ENCODE assay signal across 9 mouse cellular contexts in genomic region chr2:26329402-26329801, GRCm38 (mm10). TPM values are rescaled to one million over a fixed set of nuclear protein-coding genes. Genes with fewer than 3 reads are reported as not detected.
DNase-seq lines count a peak whose midpoint lies in the region; ATAC-seq and TF ChIP-seq lines count a peak whose summit lies in the region.
"Had no signal": no experiment of that assay in that cellular context is flagged by ENCODE, and none has a peak within 500 bp of the region (broad histone marks: within the 10 kb centered on the region; RNA-seq: fewer than 3 reads in every experiment).

No protein-coding gene starts in this region.

- H3K27me3 ChIP-seq in forebrain, postnatal 0 days (ENCODE audit: insufficient read depth, low read length): no peaks in the 10 kb centered on the region
- no peaks in the 10 kb centered on the region for H3K27me3 ChIP-seq in hindbrain, postnatal 0 days (ENCODE audit: insufficient read depth, low read length)
- H3K27me3 ChIP-seq: limb, embryonic 12.5 days had no signal

- no peaks in the 10 kb centered on the region for H3K4me1 ChIP-seq in forebrain, postnatal 0 days (ENCODE audit: insufficient read depth)
- H3K4me1 ChIP-seq in hindbrain, postnatal 0 days (ENCODE audit: insufficient read depth, low read length): no peaks in the 10 kb centered on the region
- H3K4me1 ChIP-seq: limb, embryonic 12.5 days had no signal

- H3K36me3 ChIP-seq in forebrain, postnatal 0 days (ENCODE audit: insufficient read depth): peaks cover 74% of the 10 kb centered on the region
- H3K36me3 ChIP-seq in hindbrain, postnatal 0 days (ENCODE audit: insufficient read depth, low read length): peaks cover 32% of the 10 kb centered on the region

- no peak overlapping the region for H3K9ac ChIP-seq in forebrain, postnatal 0 days
- no peak overlapping the region for H3K9ac ChIP-seq in hindbrain, postnatal 0 days (replicated peaks; ENCODE audit: low read length)
- H3K9ac ChIP-seq: limb, embryonic 12.5 days had no signal

- DNase-seq in gastrocnemius, postnatal 25 days: peak; percentile 59
- no peak for DNase-seq in gastrocnemius, adult 8-10 months (ENCODE audit: low spot score in 2 of 2)
- peak; percentile 60 for DNase-seq in R1 (ENCODE audit: low read depth, low spot score)
- DNase-seq in forebrain, postnatal 0 days: no peak
- peak; percentile 75 for DNase-seq in hindbrain, postnatal 0 days (ENCODE audit: low spot score)
- DNase-seq in spleen, postnatal 10 days (ENCODE audit: low spot score in 2 of 2): no peak
- no peak for DNase-seq in urinary bladder, postnatal 14 days (ENCODE audit: low spot score)
- DNase-seq in spleen, postnatal 14 days (ENCODE audit: low spot score in 2 of 2): no peak

- H3K27ac ChIP-seq in forebrain, postnatal 0 days (ENCODE audit: low read depth, low read length): no peak overlapping the region
- H3K27ac ChIP-seq in hindbrain, postnatal 0 days: peak overlapping the region; percentile 84
- H3K27ac ChIP-seq: limb, embryonic 12.5 days had no signal

- 54% methylated on average over 8 of the region's 8 CpGs for WGBS in forebrain, postnatal 0 days
- 39% methylated on average over 8 of the region's 8 CpGs for WGBS in hindbrain, postnatal 0 days

- no peak overlapping the region for H3K4me3 ChIP-seq in forebrain, postnatal 0 days (ENCODE audit: low read depth, low read length)
- H3K4me3 ChIP-seq in hindbrain, postnatal 0 days (ENCODE audit: low read length): no peak overlapping the region
- H3K4me3 ChIP-seq: limb, embryonic 12.5 days had no signal

- TF ChIP-seq CTCF in forebrain, postnatal 0 days (IDR thresholded peaks at IDR 0.05; ENCODE audit: low read depth): no peak
- TF ChIP-seq CTCF in hindbrain, postnatal 0 days (IDR thresholded peaks at IDR 0.05; ENCODE audit: low read depth): no peak

- peak; percentile 36 for ATAC-seq in forebrain, postnatal 0 days
- ATAC-seq in hindbrain, postnatal 0 days: peak; percentile 78

- no peak overlapping the region for H3K4me2 ChIP-seq in forebrain, postnatal 0 days (ENCODE audit: low read depth)
- no peak overlapping the region for H3K4me2 ChIP-seq in hindbrain, postnatal 0 days (ENCODE audit: low read depth, low read length)
- H3K4me2 ChIP-seq: limb, embryonic 12.5 days had no signal

- no peaks in the 10 kb centered on the region for H3K9me3 ChIP-seq in forebrain, postnatal 0 days (ENCODE audit: low read length)
- H3K9me3 ChIP-seq in hindbrain, postnatal 0 days (ENCODE audit: low read length): no peaks in the 10 kb centered on the region
- H3K9me3 ChIP-seq: limb, embryonic 12.5 days had no signal

RNA-seq across cellular contexts. Expression of gene Gpsm1, which starts 14.1 kb away (rescaled TPM):
- 1 to 10 TPM; 3.1 TPM for total RNA-seq in gastrocnemius, postnatal 25 days (2021)
- 1 to 10 TPM in 3 of 4 experiments, under 1 TPM in 1; 0.75 to 3.6 (median 1.6) TPM for total RNA-seq in gastrocnemius, adult 8-10 months (2022)
- total RNA-seq in forebrain, postnatal 0 days (2014; rRNA removed): 242 and 257 TPM in 2 replicates
- polyA plus RNA-seq in forebrain, postnatal 0 days (2015; fragmentation: Nextera tagmentation; extraction: Ambion mirVana): 140 and 149 TPM in 2 replicates
- 310 and 330 TPM in 2 replicates for total RNA-seq in hindbrain, postnatal 0 days (2014; rRNA removed)
- 147 and 155 TPM in 2 replicates for polyA plus RNA-seq in hindbrain, postnatal 0 days (2015; fragmentation: Nextera tagmentation; extraction: Ambion mirVana)

RNA-seq across cellular contexts. Expression of gene Dnlz, which starts 22.5 kb away (rescaled TPM):
- total RNA-seq in gastrocnemius, postnatal 25 days (2021): 10 to 100 TPM; 18.3 to 18.7 TPM
- 10 to 100 TPM; 19.6 to 21.5 (median 20.6) TPM for total RNA-seq in gastrocnemius, adult 8-10 months (2022)
- 32.2 and 39.8 TPM in 2 replicates for total RNA-seq in forebrain, postnatal 0 days (2014; rRNA removed)
- polyA plus RNA-seq in forebrain, postnatal 0 days (2015; fragmentation: Nextera tagmentation; extraction: Ambion mirVana): 28.8 and 33.2 TPM in 2 replicates
- total RNA-seq in hindbrain, postnatal 0 days (2014; rRNA removed): 38.2 and 38.5 TPM in 2 replicates
- 25.6 and 28.2 TPM in 2 replicates for polyA plus RNA-seq in hindbrain, postnatal 0 days (2015; fragmentation: Nextera tagmentation; extraction: Ambion mirVana)

RNA-seq across cellular contexts. Expression of gene Card9, which starts 31.3 kb away (rescaled TPM):
- total RNA-seq in gastrocnemius, postnatal 25 days (2021): under 1 TPM; 0.46 to 0.56 TPM
- under 1 TPM; 0.22 to 0.51 (median 0.47) TPM for total RNA-seq in gastrocnemius, adult 8-10 months (2022)
- 4.0 and 4.1 TPM in 2 replicates for total RNA-seq in forebrain, postnatal 0 days (2014; rRNA removed)
- 0.84 and 1.8 TPM in 2 replicates for polyA plus RNA-seq in forebrain, postnatal 0 days (2015; fragmentation: Nextera tagmentation; extraction: Ambion mirVana)
- 2.0 and 24.2 TPM in 2 replicates for total RNA-seq in hindbrain, postnatal 0 days (2014; rRNA removed)
- 1.5 and 1.6 TPM in 2 replicates for polyA plus RNA-seq in hindbrain, postnatal 0 days (2015; fragmentation: Nextera tagmentation; extraction: Ambion mirVana)

RNA-seq across cellular contexts. Expression of gene Ccdc187, which starts 35.0 kb away (rescaled TPM):
- total RNA-seq in gastrocnemius, postnatal 25 days (2021): under 1 TPM in 1 of 2 experiments, not detected in 1; 0.03 TPM
- not detected for total RNA-seq in gastrocnemius, adult 8-10 months (2022)
- total RNA-seq in forebrain, postnatal 0 days (2014; rRNA removed): 1.5 and 2.0 TPM in 2 replicates
- polyA plus RNA-seq in forebrain, postnatal 0 days (2015; fragmentation: Nextera tagmentation; extraction: Ambion mirVana): 0.13 TPM in 2 replicates
- 1.3 and 2.7 TPM in 2 replicates for total RNA-seq in hindbrain, postnatal 0 days (2014; rRNA removed)
- polyA plus RNA-seq in hindbrain, postnatal 0 days (2015; fragmentation: Nextera tagmentation; extraction: Ambion mirVana): 0.18 TPM in 2 replicates
- polyA plus RNA-seq: limb, embryonic 12.5 days had no signal

RNA-seq across cellular contexts. Expression of gene Snapc4, which starts 51.1 kb away (rescaled TPM):
- 1 to 10 TPM; 5.7 to 5.9 TPM for total RNA-seq in gastrocnemius, postnatal 25 days (2021)
- 1 to 10 TPM; 3.0 to 8.2 (median 4.9) TPM for total RNA-seq in gastrocnemius, adult 8-10 months (2022)
- total RNA-seq in forebrain, postnatal 0 days (2014; rRNA removed): 56.7 and 58.6 TPM in 2 replicates
- 14.9 and 19.1 TPM in 2 replicates for polyA plus RNA-seq in forebrain, postnatal 0 days (2015; fragmentation: Nextera tagmentation; extraction: Ambion mirVana)
- 44.7 and 56.4 TPM in 2 replicates for total RNA-seq in hindbrain, postnatal 0 days (2014; rRNA removed)
- polyA plus RNA-seq in hindbrain, postnatal 0 days (2015; fragmentation: Nextera tagmentation; extraction: Ambion mirVana): 25.6 and 26.1 TPM in 2 replicates

Comparison
In these comparisons a context has a peak if more than half of its experiments do, and no peak if none do; other contexts are left out.
1. DNase-seq: peak in gastrocnemius, postnatal 25 days (single experiment), R1 (single experiment) and hindbrain, postnatal 0 days (single experiment); none in gastrocnemius, adult 8-10 months (0 of 2), forebrain, postnatal 0 days (single experiment), spleen, postnatal 10 days (0 of 2), urinary bladder, postnatal 14 days (single experiment) and spleen, postnatal 14 days (0 of 2).
2. RNA of gene Gpsm1, which starts 14.1 kb away (total RNA-seq): 310 to 330 TPM in hindbrain, postnatal 0 days and 242 to 257 TPM in forebrain, postnatal 0 days; 3.1 TPM in gastrocnemius, postnatal 25 days and 0.75 to 3.6 TPM in gastrocnemius, adult 8-10 months; every median in the first group is over 10 times any median in the second.